Mouse (Mus musculus): ENCODE measurements at regions not wholly inside any gene's neighbourhood (a gene's known extent, or its start where the extent isn't known, plus 50 kb on each side); places are given as distances from the start of the nearest gene placed in this dataset.

- no peak for DNase-seq (ENCODE audit: low spot score)
Measured at GRCm38 (mm10) chr9:63850316-63850693, 92.5 kb upstream of the Smad3 start.

- DNase-seq (ENCODE audit: low spot score) = no peak
Measured at GRCm38 (mm10) chr9:63849564-63850315, 91.9 kb upstream of the Smad3 start.

- DNase-seq (ENCODE audit: low spot score) = peak; percentile 89
Measured at GRCm38 (mm10) chr9:63843883-63844485, 86.2 kb upstream of the Smad3 start.

DNA sequence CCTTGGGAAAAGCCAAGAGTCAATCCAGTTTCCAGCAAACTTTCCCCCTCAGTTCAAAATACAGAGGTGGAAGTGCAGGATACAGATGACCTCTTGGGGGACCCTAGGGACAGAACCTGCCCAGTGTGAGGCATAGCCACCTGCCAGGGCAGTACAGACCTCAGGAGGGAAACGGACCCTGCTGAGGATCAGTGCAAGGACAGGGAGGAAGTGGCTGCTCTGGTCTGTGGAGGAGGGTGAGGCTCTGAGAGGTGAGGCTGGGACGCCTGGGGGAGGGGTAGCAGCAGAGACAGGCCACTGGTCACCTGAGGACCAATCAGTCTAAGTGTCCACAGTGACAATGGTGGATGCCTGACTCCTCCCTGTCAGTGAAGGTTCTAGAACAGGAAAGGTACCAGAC lies 85.6 kb upstream of the Smad3 start:
- no peak for DNase-seq (ENCODE audit: low spot score)

DNA sequence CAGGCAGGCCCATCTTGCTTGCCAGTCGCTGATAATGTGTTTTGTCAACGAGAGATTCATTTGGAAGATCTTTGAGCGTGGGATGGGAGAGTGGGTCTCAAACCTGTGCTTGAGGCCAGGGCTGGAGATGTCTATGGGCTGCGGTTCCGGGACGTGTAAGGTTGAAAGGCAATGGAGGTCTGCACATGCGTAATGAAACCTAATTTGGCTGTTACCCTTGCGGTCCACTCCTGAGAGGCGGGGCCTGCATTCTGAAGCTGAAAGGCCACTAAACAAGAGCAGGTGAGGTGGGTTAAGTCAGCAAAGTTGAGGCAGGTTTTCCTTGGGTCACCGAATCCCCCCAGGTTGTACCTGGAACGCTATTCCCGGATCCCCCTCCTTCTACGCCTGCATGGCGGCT lies 83.3 kb upstream of the Smad3 start:
- DNase-seq (ENCODE audit: low spot score) = no peak

GRCm38 (mm10) chr9:63838996-63839772 lies 81.4 kb upstream of the Smad3 start:
- DNase-seq (ENCODE audit: low spot score) = no peak

DNA sequence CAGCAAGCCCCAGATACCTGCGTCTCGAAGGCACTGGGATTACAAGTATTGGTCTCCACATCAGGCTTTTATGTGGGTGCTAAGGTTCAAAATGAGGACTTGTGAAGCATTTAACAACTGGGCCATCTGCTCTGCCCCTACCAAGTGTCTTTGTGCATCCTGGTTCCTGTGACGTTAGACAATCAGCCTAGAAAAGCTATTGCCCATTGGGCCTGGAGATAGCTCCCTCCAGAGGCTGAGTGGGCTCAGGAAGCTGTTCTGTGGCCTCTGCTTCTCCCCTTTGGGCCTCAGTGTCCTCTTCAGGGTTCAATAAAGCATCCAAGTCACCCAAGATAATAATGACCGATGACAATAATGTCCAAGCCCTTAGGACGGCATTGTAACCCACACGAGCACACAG lies 79.8 kb upstream of the Smad3 start:
- DNase-seq (ENCODE audit: low spot score) = peak; percentile 42

DNA sequence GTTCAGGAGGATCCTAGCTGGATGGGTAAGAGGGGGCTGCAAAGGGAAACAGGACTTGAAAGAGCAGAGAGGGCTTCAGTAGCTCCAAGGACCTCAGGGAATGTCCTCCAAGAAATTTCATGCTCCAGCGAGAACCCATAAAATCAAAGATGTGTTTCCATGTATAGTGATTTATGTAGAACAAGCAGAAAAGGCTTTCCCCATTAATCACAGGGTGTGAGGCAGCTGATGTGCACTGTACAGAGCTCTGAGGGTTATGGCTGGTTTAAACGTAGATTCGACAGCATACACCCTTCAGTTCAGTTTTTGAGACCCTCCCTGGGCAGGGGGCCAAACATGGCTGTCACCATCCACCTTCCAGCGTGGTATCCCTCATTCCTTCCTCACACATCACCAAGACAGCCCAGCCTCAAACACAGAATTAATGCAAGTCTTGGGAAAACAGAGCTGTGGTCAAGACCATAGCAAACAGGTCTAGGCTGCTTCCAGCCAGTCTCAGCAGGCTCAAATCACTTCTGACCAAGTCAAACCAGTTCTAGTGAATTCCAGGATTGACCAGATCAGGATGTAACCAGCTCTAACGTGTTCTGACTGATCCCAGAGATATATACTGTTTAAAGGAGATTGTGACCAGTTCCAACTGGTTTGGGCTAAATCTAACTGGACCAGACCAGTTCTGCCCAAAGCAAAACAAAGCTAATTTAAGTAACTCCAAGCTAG lies 78.9 kb upstream of the Smad3 start:
- peak; percentile 35 for DNase-seq (ENCODE audit: low spot score)

DNA sequence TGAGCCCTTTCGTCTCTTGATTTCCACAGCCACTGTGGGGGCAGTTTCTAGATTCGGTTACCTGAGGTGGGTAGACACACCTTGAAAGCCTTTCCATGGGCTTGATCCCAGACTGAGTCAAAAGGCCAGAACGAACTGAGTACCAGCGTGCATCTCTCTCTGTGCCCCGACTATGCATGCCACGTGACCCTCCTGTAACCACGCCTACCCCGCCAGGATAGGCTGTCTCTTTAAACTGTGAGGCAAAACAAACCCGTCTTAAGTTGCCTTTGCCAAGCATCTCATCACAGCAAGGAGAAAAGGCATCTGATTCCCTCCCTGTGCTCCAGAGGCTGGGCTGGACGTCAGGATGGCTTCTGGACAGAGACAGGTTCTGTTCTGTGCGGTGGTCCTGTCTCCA lies 78.2 kb upstream of the Smad3 start:
- peak; percentile 48 for DNase-seq (ENCODE audit: low spot score)

GRCm38 (mm10) chr9:63834416-63834815 lies 76.6 kb upstream of the Smad3 start:
- no peak for DNase-seq (ENCODE audit: low spot score)

DNA sequence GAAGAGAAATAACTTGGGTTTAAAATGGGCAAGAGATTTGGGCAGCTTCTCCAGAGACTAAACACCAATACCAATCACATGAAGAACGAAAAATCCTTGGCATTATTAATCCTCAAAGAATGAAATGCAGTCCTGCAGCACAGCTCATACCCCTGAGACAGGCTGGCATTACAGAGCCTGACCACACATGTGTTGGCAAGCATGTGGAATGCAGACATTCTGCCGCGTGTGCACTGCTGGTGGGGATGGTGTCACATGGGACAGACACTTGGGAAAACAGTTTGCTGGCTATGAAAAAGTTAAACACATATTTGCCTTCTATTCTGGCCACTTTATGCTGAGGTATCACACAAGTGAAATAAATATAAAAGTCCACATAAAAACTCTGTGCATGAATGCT lies 60.4 kb upstream of the Smad3 start:
- no peak for DNase-seq (ENCODE audit: low spot score)

DNA sequence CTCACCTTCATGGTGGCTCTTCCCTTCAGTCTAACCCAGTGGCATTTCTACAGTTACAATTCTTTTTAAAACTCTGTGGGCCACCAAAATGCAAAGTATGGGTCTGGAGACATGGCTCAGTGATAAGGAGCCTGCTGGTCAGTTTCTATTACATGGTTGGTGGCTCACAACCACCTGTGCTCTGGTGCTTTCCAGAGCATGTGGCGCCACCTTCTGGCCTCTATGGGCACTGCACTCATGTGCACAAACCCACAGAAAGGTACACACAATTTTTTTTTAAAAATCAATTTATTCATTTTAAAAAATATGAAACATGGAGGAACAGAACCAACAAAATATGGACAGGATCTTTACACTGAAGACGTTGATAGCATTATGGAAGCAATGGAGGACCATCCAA lies 58.7 kb upstream of the Smad3 start:
- peak; percentile 45 for DNase-seq (ENCODE audit: low spot score)

- peak; percentile 47 for DNase-seq (ENCODE audit: low spot score)
Measured at GRCm38 (mm10) chr9:63809901-63810587, 52.2 kb upstream of the Smad3 start.

All from embryo, embryonic 10 days (tissue).